Mouse (Mus musculus): Measurements from ENCODE around the gene Bax.

DNA sequence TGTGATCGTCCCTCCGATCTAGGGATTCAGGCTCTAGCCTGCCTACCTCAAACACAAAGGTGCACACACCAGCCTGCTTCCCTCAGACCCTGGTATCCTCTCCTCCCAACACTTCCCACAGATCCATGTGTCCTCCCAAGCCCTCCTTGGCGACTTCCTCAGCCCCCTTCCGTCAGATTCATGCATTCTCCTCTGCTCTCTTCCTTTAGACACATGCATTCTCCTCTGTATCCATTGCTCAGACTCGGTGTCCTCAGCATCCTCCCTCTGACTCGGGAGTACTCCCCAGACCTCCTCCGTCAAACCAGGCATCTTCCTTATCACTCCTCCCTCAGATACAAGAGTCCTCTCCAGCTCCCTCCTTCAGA is 32.9 kb downstream of the Bax start:
- TF ChIP-seq CTCF (IDR thresholded peaks at IDR 0.05; ENCODE audit: insufficient read depth, low read depth, low read length) (no peak), POLR2A (IDR thresholded peaks at IDR 0.05; ENCODE audit: insufficient read depth, low read depth, low read length) (no peak)

Data from olfactory bulb, adult 2 months (tissue).